Mouse (Mus musculus): ENCODE results near the gene Olfr474.

DNA sequence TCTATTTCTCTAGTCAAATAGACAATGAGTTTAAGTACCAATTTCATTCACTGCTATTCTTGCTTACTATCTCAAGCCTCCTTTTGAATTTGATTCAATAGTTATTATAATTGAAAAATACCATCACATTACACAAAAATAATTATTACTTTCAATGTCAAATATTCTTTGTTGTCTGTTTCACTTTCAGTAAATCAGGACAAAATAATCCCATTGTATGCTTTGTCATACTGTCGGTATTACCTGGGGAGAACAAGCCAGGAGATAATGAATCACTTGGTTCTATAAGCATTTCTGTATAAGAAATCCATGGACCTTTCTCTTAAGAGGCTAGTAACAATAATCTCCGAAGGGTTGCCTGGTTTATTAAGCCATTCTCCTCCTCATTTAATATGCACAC is 31.9 kb downstream of the Olfr474 start, which contains the start of gene Olfr477:
- TF ChIP-seq POLR2A (IDR thresholded peaks at IDR 0.05; ENCODE audit: borderline replicate concordance, extremely low read depth, insufficient read depth, insufficient read length, poor library complexity, severe bottlenecking) (no peak), CTCF (IDR thresholded peaks at IDR 0.05; ENCODE audit: borderline replicate concordance, extremely low read depth, insufficient read depth, insufficient read length) (no peak)

Data from brain, embryonic 14.5 days (tissue).